Mouse (Mus musculus): ENCODE measurements around the gene Fgfr1op. TPM values are rescaled to one million over a fixed set of nuclear protein-coding genes. Genes with fewer than 3 reads are reported as not detected.

Fgfr1op gene
- polyA plus RNA-seq, 1 experiment from 2014 or later = 37.8 TPM

DNA sequence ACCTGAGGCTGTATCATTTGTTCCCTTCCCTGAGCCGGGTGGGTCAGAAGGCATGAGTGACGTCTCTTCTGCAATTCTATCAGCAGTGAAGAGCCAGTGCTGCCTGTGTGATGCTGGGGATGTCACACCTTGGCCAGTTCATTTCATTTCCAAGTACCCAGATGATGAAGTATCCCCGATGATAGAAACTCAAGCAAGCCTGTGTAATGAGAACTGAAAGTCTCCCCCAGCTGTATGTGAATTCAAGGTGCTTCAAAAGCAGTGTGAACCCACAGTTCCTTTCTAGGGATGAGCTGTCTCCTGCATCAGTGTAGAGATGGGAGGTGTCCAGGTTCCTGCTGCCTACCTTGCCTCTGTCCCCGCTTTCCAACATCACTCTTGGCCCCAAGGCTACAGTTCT is 69.2 kb downstream of the Fgfr1op start:
- Histone ChIP-seq H3K9me3 (no peaks in the 10 kb centered on the region), H3K27me3 (no peaks in the 10 kb centered on the region), H3K4me2 (replicated peaks) (no peak overlapping the region), H3K27ac (no peak overlapping the region), H3K4me1 (no peaks in the 10 kb centered on the region), H3K4me3 (no peak overlapping the region), H3K36me3 (no peaks in the 10 kb centered on the region), H3K9ac (no peak overlapping the region)
- 81% methylated on average over 4 of the region's 4 CpGs for WGBS
- no peak for ATAC-seq (ENCODE audit: low FRiP score, low read depth)

DNA sequence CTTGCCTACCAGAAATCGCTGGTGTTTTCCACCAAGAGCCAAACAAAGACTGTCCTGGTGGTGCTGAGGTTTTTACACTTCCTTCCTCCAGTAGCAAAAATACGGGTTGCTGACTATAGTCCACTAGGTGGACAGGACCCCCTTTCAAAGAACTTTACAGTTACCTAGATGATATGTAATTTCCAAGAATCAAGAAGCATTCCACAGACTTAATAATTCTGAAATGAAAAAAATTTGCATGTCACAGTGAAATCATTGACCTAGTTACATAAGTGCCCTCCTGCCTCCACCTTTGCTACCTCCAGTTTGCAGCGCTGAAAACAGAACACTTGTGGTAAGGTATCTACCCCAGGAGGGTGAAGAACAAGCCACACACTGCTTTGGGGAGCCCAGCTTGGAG is 70.4 kb downstream of the Fgfr1op start, which contains the start of gene Ccr6:
Gene Ccr6 (plus strand): TSS at position 301 of the 400 bp plus-strand sequence.
- no peak for ATAC-seq (ENCODE audit: low FRiP score, low read depth)
- no peaks in the 10 kb centered on the region for H3K27me3 ChIP-seq
- H3K36me3 ChIP-seq = no peaks in the 10 kb centered on the region
- no peaks in the 10 kb centered on the region for H3K9me3 ChIP-seq
- H3K4me1 ChIP-seq = no peaks in the 10 kb centered on the region
- 82% methylated on average over 3 of the region's 3 CpGs for WGBS
- no peak within 1 kb of the TSS for H3K27ac ChIP-seq
- no peak within 1 kb of the TSS for H3K4me3 ChIP-seq
- H3K9ac ChIP-seq = no peak within 1 kb of the TSS
- no peak within 1 kb of the TSS for H3K4me2 ChIP-seq (replicated peaks)

DNA sequence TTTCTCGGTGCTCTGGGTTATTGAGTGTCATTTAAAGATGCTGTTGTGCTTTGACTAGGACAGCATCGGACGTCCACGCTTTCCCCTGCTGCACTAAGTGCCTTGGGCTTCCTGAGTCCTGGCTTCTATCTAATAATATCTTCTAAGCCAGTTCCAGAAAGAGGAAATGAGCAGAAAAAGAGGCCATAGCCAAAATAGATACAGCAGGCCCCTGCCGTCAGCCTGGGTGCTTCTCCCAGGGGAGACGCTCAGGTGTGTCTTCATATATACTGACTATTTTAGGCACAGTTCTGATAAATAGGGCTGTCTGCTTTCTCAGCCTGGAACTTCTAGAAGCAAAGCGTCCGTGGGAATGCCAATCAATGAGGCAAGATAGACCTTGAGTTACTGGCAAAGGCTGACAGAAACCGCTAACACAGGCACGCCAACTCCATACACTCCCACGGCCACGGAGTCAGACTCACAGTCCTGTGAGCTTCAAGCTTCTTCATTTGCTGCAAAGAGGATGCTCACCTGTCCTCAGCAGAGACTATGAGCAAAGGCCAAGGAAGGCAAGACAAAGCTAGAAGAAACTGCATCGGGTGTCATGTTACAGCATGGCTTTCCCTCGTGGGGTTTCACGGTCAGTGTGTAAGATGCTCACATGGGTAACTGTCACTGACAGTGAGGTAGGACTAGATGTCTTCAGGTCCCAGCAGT is 72.9 kb downstream of the Fgfr1op start:
- Histone ChIP-seq H3K27ac (no peak overlapping the region), H3K4me2 (replicated peaks) (no peak overlapping the region), H3K9me3 (no peaks in the 10 kb centered on the region), H3K4me1 (no peaks in the 10 kb centered on the region), H3K9ac (no peak overlapping the region), H3K27me3 (no peaks in the 10 kb centered on the region), H3K4me3 (no peak overlapping the region), H3K36me3 (no peaks in the 10 kb centered on the region)
- ATAC-seq (ENCODE audit: low FRiP score, low read depth) = no peak
- 75% methylated on average over 15 of the region's 15 CpGs for WGBS

DNA sequence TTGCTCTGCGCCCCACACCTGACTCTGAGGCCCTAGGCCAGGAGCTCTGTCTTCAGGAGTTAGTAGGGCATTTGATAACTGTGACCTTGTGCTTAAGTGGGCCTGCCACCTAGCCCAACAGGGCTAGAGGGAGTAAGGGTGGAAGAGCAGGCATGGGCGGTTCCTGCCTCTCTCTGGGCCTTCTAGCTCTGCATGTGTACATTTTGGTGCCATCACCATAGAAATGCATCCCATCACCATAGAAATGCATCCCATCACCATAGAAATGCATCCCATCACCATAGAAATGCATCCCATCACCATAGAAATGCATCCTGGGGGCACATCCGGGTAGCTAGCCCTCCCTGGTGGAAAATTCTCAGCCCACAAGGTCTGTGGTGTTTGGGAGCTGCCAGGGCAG is 74.3 kb downstream of the Fgfr1op start:
- Histone ChIP-seq H3K9me3 (no peaks in the 10 kb centered on the region), H3K27ac (no peak overlapping the region), H3K4me3 (no peak overlapping the region), H3K9ac (no peak overlapping the region), H3K4me2 (replicated peaks) (no peak overlapping the region), H3K4me1 (no peaks in the 10 kb centered on the region), H3K27me3 (no peaks in the 10 kb centered on the region), H3K36me3 (no peaks in the 10 kb centered on the region)
- 78% methylated on average over 3 of the region's 3 CpGs for WGBS
- ATAC-seq (ENCODE audit: low FRiP score, low read depth) = no peak

DNA sequence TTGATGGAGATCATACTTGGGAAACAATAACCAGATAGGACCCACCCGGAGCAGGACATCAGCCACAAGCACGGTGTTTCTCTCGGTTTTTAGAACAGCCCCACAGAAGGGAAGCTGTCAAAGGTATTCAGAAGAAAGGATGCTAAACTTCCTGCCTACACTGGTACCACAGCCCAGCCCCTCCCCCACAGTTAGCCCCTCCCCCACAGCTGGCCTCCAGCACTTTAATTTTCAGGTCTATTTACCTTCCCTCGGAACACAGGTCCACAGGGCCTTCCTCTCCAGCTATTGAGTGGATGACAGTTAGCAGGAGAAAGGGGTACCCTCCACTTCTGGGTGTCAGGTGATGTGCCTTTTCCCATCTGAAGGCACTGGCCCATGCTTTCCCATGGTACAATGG is 75.2 kb downstream of the Fgfr1op start:
- Histone ChIP-seq H3K27me3 (peaks cover 2% of the 10 kb centered on the region; the same call in 1 of the 2 replicates), H3K4me2 (replicated peaks) (no peak overlapping the region), H3K4me1 (no peaks in the 10 kb centered on the region), H3K9me3 (no peaks in the 10 kb centered on the region), H3K9ac (no peak overlapping the region), H3K4me3 (no peak overlapping the region), H3K27ac (no peak overlapping the region), H3K36me3 (no peaks in the 10 kb centered on the region)
- no peak for ATAC-seq (ENCODE audit: low FRiP score, low read depth)
- WGBS = 71% methylated on average over 4 of the region's 4 CpGs

DNA sequence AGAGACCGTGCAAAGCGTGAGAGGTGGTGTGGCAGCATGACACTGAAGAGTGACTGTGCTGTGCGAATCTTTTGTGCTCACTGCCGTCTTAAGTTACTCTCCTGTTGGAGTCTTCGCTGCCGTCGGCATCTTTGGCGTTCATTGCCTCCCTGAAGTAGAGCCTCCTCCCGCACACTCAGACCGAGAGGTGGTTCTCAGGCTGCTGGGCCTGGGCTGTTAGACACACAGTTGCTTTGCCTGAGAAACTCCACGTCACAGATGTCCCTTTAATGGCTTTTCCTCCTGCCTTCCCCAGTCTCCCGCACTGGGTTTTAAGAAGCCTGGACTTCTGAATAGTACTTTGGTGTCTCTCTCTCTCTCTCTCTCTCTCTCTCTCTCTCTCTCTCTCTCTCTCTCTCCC is 76.3 kb downstream of the Fgfr1op start:
- H3K27me3 ChIP-seq = peaks cover 2% of the 10 kb centered on the region; the same call in 1 of the 2 replicates
- H3K9ac ChIP-seq = no peak overlapping the region
- no peak overlapping the region for H3K4me3 ChIP-seq
- no peak overlapping the region for H3K27ac ChIP-seq
- 68% methylated on average over 12 of the region's 12 CpGs for WGBS
- no peaks in the 10 kb centered on the region; the same call in 1 of the 2 replicates for H3K4me1 ChIP-seq
- H3K4me2 ChIP-seq (replicated peaks) = no peak overlapping the region
- no peaks in the 10 kb centered on the region for H3K36me3 ChIP-seq
- ATAC-seq (ENCODE audit: low FRiP score, low read depth) = no peak
- no peaks in the 10 kb centered on the region for H3K9me3 ChIP-seq

DNA sequence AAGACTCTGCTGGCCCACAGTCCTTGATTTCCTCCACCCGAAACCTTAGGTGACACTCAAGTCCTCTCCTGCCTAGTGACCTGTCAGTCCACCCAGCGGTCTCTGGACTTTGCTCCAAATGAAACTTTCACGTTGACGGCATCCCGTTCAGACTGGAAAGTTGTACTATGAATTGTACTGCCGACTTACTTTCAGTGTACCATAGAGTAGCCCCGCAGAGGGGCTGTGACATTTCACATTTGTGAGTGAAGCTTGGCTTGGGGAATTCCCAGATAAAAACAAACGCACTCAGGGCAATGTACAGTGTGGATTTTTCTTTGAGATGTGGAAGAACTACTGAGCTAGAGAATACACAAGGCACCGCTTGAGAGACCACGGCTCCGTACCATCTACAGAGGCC is 76.9 kb downstream of the Fgfr1op start:
- Histone ChIP-seq H3K27ac (no peak overlapping the region), H3K4me2 (replicated peaks) (no peak overlapping the region), H3K4me1 (no peaks in the 10 kb centered on the region; the same call in 1 of the 2 replicates), H3K4me3 (no peak overlapping the region), H3K36me3 (no peaks in the 10 kb centered on the region), H3K9ac (no peak overlapping the region), H3K27me3 (peaks cover 2% of the 10 kb centered on the region; the same call in 1 of the 2 replicates), H3K9me3 (no peaks in the 10 kb centered on the region)
- ATAC-seq (ENCODE audit: low FRiP score, low read depth) = no peak
- WGBS = 89% methylated on average over 11 of the region's 11 CpGs

DNA sequence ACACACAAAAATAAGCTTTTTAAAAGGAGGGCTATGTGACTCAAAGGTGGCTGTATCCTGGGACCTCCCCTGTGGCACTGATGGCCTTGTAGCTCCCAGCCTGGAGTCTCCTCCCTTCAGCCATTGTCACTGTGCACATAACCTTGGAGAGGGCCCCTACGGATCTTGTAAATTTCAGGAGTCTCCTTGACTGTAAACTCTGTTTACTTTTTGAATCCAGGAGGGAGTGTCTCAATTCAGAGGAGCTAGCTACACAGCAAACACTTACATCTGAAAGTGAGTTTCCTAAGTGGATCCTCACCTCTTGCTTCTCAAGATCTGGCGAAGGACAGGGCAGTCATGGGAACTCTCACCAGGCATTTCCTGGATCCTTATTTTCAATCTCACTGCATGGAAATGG is 78.8 kb downstream of the Fgfr1op start:
- Histone ChIP-seq H3K4me3 (no peak overlapping the region), H3K36me3 (no peaks in the 10 kb centered on the region), H3K9ac (no peak overlapping the region), H3K4me1 (no peaks in the 10 kb centered on the region; the same call in 1 of the 2 replicates), H3K27me3 (peaks cover 2% of the 10 kb centered on the region; the same call in 1 of the 2 replicates), H3K4me2 (replicated peaks) (no peak overlapping the region), H3K9me3 (no peaks in the 10 kb centered on the region), H3K27ac (no peak overlapping the region)
- WGBS = 74% methylated on average over 2 of the region's 2 CpGs
- ATAC-seq (ENCODE audit: low FRiP score, low read depth) = no peak

DNA sequence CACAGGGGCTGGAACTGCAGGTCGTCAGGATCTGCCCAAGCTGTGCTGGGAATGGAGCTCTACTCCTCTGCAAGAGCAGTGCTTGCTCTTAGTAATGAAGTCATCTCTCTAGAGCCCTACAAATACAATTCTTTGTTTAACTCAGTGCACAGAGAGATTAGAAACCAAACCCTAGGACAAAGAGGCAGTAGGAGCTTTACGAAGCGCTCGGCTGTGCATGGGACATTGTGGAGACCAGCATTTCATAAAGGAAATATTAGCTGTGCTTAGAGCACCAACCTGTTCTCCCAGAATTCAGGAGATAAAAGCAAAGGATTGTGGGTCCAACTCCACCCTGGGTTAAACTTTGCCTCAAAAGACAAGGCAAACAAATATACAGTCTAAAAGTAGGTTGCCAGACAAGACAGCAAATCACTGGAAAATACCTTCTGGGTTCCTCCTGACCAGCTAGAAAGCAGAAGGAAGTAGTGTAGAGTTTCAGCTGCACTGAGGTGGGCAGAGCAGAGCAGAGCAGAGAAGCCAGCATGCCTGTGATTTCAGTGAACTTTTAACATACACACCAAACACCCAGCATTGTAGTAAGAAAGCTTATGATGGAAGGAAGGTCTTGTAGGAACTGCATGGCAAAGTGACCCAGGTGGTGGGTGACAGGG is 80.9 kb downstream of the Fgfr1op start:
- H3K27ac ChIP-seq = no peak overlapping the region
- no peaks in the 10 kb centered on the region; the same call in 1 of the 2 replicates for H3K4me1 ChIP-seq
- H3K9me3 ChIP-seq = no peaks in the 10 kb centered on the region
- H3K36me3 ChIP-seq = no peaks in the 10 kb centered on the region
- ATAC-seq (ENCODE audit: low FRiP score, low read depth) = no peak
- WGBS = 76% methylated on average over 4 of the region's 4 CpGs
- no peak overlapping the region for H3K9ac ChIP-seq
- peaks cover 6% of the 10 kb centered on the region; the same call in 1 of the 2 replicates for H3K27me3 ChIP-seq
- no peak overlapping the region for H3K4me3 ChIP-seq
- no peak overlapping the region for H3K4me2 ChIP-seq (replicated peaks)

Other genes with a start within 250 kb of the Fgfr1op start
- gene Tagap, start 239.5 kb upstream of the Fgfr1op start, polyA plus RNA-seq (2015; fragmentation: Nextera tagmentation; extraction: Ambion mirVana) = 0.46 and 0.64 TPM in 2 replicates
- 55.0 and 55.9 TPM in 2 replicates for gene Rsph3a, start 219.9 kb upstream of the Fgfr1op start, polyA plus RNA-seq (2015; fragmentation: Nextera tagmentation; extraction: Ambion mirVana)
- gene Gm49673, start 17.7 kb upstream of the Fgfr1op start, polyA plus RNA-seq (2015; fragmentation: Nextera tagmentation; extraction: Ambion mirVana) = 0.08 and 0.22 TPM in 2 replicates
- gene Rnaset2a, start 17.4 kb upstream of the Fgfr1op start, polyA plus RNA-seq (2015; fragmentation: Nextera tagmentation; extraction: Ambion mirVana) = 24.4 and 24.9 TPM in 2 replicates
- gene Ccr6, start 70.5 kb downstream of the Fgfr1op start, polyA plus RNA-seq (2015; fragmentation: Nextera tagmentation; extraction: Ambion mirVana) = 0.15 TPM in 1 of 2 replicates, not detected in the other
- gene Mpc1, start 117.4 kb downstream of the Fgfr1op start, polyA plus RNA-seq (2015; fragmentation: Nextera tagmentation; extraction: Ambion mirVana) = 145 and 158 TPM in 2 replicates
- 60.9 and 66.4 TPM in 2 replicates for gene Sft2d1, start 145.6 kb downstream of the Fgfr1op start, polyA plus RNA-seq (2015; fragmentation: Nextera tagmentation; extraction: Ambion mirVana)
- gene Prr18, start 172.0 kb downstream of the Fgfr1op start, polyA plus RNA-seq (2015; fragmentation: Nextera tagmentation; extraction: Ambion mirVana) = 0.38 and 0.50 TPM in 2 replicates
- 1.1 and 1.3 TPM in 2 replicates for gene T2, start 190.5 kb downstream of the Fgfr1op start, polyA plus RNA-seq (2015; fragmentation: Nextera tagmentation; extraction: Ambion mirVana)